Mouse (Mus musculus) testis, postnatal 10 days (tissue): ENCODE results near the gene Gadd45gip1.

Source experiments
- DNase-seq: peaks from one replicate; pipeline ENCODE4 v3.0.0; 2021; ENCODE audit warnings: low spot score

Gene Gadd45gip1

DNA sequence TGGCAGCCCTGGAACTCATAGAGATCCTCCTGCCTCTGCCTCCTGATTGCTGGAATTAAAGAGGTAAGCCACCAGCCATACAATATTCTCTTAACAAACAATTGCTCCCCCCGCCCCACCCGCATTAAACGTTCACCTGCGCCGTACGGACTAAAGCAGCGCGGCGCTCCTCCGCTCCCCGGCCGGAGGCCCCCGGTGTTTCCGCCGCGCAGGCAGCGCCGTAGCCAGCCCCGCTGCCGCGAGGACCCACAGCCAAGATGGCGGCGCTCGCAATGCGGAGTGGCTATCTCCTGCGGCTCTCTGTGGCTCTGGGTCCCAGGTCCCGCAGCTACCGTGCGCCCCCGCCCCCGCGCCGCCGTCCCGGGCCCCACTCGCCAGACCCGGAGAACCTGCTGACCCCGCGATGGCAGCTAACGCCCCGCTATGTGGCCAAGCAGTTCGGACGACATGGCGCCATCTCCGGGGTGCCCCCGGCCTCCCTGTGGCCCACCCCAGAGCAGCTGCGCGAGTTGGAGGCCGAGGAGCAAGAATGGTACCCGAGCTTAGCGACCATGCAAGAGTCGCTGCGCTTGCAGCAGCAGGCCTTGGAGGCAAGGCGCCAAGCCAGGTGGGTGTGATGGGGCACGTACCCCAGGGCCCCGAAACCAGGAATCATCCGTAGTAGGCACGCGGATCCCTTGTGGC is 854 bp downstream of the Gadd45gip1 start:
- DNase-seq: peak; percentile 88

DNA sequence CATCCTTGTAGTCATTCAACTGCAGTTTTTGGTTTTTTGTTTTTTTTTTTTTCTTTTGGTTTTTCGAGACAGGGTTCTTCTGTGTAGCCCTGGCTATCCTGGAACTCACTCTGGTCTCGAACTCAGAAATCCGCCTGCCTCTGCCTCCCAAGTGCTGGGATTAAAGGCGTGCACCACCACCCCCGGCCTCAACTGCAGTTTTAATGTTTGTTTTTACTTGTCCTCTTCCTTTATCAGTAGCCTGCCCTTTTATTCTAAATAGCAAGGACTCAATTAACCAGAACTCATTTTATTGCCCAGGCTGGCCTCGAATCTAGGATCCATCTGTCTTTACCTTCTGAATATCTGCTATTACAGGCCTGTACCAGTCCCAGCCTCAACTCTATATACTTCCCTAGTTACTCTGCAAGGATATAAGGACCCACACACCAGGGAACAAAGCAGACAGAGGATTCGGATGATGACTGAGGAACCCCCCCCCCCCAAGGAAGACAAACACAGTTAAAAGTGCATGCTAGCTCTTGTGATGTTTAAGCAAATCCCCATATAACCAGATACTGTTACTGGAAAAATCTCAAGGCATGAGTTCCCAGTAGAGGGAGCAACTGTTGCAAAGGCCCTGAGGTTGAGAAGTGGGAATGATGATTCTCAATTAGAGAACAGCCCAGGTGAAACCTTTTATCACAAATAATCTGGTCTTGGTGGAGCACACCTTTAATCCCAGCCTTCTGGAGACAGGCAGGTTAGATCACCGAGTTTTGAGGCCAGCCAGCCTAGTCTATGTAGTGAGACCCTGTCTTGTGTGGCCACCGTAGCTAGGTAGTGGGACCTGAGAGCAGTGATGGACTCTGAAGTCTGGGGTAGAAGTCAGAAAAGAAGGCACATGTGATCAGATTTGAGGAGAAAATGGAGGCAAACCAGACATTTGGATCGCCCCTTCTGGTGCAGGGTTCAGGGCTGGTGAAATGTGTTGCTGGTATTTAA is 1.7 kb downstream of the Gadd45gip1 start:
- no peak for DNase-seq

- DNase-seq: no peak
These were observed 2.9 kb downstream of the Gadd45gip1 start for GRCm38 (mm10) chr8:84834002-84834865.

- peak; percentile 73 for DNase-seq
These were observed 3.8 kb downstream of the Gadd45gip1 start for GRCm38 (mm10) chr8:84834866-84835855.

DNA sequence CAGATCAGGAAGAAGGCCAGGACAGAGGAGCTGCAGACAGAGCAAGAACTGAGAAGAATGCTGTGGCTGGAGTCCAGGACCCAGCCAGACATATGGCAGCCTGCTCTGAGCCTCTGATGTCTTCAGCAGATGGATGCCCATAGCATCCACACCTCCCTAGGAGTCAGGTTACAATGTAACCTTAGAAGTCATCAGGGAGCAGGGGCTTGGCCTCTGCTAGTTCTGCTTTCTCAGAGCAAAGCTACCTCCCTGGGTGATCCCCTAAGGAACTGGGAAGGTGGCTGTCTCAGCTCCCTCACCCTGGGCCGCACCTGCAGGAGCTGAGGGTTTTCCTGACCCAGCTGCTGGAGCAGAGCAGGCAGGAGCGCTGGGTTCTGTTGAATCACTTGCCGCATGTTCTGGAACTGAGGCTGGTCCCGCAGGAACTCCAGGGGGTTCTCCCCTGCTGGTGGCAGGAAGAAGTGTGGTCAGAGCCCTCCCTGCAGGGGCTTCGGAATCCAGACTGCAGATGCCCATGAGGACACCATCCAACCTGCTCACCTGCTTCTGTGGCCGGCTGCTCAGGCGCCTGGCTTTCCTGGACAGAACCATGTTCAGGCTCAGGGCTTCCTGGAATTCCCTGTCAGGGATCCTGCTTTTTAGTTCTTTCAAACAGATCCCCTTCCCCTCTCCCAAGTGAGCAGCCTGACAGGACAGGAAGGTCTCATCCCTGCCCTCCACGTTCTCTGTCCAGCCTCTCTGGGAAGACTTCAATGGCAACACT is 6.0 kb downstream of the Gadd45gip1 start:
- DNase-seq: no peak

DNA sequence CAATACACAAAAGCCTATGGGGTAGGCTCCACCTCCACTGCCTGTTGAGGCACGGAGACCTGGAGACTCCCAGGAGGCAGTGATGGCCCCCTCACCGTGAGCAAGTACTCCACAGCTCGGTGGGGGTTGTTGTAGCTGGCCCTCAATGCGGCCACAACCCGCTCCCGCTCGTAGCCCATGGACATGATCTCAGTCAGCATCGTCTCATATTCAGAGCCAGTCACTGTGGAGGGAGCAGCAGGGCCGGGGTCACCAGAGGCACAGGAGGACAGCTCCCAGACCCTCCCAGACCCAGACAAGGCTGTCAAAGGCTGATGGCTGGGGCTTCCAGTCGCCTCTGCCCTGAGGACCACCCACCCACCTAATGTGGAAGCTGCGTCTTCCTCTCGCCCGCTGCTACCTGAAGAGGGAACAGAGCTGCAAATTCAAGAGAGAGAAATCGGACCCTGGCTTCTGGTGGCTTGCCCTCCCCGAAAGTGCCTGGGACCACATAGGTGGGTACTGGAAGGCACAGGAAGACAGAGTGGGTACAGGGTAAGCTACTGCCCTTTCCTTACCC is 6.7 kb downstream of the Gadd45gip1 start:
- no peak for DNase-seq

- no peak for DNase-seq
These were observed 7.2 kb downstream of the Gadd45gip1 start for GRCm38 (mm10) chr8:84838513-84838912.

- DNase-seq: no peak
These were observed 8.1 kb downstream of the Gadd45gip1 start for GRCm38 (mm10) chr8:84839411-84839810.

DNA sequence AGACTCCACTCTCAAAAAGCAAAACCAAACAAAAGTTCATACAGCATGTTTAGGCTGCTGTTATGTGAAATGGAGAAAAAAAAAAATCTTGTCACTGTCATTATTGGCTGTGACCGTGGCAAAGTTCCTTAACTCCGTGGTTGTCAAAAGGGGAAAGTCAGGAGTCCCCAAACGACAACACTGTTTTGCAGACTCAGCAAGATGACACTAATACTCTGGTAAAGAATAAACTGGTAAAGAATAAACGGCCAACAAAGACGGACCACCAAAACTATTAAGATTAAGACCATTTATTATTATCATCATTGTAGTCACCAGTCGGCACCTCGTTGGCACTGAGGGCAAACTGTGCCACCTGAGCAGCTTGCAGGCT is 8.5 kb downstream of the Gadd45gip1 start:
- no peak for DNase-seq

DNA sequence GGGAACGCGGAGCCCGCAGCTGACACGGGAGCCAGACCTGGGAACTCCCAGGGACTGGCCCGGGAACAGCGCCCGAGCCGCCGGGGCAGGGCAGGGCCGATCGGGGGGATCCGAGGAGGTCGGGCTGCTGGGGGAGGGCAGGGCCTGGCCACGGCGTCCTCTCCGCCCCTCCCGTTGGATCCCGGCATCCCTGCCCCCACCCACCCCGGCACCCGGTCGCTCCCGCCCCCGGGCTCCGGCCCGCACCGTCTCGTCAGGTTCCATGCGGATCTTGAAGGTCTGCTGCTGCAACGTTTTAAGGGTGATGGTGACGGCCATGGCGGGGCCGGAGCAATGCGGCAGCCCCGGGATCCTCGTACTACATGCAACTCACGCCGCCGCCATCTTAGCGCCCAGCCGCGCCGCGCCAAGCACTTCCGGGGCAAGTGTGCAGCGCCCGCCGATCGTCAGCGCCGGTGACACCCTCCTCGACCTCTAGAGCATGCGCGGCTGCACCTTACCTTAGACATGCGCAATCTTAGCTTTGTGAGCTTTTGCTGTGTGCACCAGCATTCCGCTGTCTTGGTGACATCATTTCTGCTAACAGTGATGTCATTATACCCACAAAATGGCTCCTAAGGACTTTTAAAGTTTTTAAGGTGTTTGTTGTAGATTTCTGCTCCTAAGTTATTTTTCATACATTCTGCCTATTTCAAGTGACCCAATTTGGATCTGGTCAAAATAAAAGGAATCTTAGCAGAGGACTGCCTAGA is 9.1 kb downstream of the Gadd45gip1 start, which contains the start of gene Rad23a:
Rad23a (minus strand) TSS at position 418 of the 752 bp plus-strand sequence.
- DNase-seq: peak; percentile 91

DNA sequence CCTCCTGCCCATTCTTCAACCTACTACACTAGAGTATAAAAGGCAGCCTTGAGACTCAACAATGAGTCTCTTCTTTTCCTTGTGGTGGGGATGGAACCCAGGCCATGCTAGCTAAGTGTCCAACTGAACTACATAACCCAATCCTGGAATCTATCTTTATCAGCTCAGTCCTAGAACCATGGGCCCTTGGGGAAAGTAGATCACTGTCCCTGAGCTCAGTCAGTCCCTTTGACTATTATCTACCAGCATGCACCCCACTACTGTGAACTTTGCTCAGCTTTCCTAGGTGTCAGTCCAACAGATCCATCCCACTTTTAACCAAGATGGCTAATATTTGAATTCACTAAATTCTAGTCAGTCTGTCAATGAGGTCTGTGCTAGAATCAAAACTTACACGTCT is 10.2 kb downstream of the Gadd45gip1 start:
- DNase-seq: no peak

GRCm38 (mm10) chr8:84844397-84845070 is 13.2 kb downstream of the Gadd45gip1 start:
- no peak for DNase-seq

DNA sequence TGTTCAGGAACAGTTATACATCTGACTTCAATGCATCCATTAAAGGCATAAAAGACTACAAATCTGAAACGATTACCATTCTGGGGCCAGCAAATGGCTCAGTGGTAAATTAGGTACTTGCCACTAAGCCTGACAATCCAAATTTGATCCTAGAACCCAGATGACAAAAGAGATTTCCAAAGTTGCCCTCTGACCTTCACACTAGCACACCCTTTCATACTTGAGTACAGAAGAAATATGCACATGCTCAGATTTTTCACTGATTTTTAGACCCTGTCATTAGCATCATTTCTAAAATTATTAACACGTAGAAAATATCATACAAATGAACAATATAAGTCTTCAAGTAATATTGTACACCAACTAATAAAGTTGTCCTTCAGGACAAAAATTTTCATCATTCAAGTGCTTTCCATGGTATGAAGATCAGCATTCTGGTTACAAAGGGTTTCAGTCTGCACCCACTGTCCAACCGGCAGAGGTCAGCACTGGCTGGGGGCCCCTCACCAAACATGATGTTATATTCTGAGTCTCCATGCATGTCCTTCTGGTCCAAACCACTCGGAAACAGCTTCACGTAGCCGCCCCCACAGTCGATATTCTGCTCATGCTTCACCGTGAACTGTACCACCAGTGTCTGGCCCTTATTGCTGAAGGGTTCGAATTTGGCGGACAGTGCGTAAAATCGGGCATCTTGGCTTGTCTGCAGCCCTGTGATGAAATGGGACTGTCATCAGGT is 14.2 kb downstream of the Gadd45gip1 start:
- DNase-seq: peak; percentile 70

DNA sequence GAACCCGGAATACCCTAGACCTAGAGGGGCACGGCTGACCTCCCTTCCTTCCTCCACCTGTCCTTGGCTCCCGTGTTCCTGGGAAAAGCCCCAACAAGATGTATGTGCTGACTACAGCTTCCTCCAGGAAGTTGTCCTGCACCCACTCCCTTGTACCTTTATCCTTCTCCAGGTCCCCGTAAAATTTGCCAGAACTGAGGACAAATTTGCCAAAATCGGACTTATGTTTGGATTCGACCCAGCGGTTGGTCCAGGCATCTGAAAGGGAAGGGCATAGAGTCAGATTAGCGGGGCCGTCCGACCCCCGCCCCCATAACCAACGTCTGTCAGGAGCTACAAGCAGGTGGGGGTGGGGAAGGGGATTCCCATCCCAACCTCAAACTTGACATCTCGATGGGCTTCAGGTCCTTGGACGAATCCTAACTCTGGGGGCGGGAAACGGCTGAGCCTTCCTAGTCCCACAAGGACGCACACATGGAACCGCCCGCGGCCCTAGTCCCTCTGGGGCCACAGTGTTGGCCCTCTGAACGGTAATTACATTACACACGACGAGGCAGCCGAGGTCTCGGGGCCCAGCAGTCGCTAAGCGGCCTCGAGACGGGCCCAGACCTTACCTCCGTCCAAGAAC is 14.9 kb downstream of the Gadd45gip1 start:
- no peak for DNase-seq

DNA sequence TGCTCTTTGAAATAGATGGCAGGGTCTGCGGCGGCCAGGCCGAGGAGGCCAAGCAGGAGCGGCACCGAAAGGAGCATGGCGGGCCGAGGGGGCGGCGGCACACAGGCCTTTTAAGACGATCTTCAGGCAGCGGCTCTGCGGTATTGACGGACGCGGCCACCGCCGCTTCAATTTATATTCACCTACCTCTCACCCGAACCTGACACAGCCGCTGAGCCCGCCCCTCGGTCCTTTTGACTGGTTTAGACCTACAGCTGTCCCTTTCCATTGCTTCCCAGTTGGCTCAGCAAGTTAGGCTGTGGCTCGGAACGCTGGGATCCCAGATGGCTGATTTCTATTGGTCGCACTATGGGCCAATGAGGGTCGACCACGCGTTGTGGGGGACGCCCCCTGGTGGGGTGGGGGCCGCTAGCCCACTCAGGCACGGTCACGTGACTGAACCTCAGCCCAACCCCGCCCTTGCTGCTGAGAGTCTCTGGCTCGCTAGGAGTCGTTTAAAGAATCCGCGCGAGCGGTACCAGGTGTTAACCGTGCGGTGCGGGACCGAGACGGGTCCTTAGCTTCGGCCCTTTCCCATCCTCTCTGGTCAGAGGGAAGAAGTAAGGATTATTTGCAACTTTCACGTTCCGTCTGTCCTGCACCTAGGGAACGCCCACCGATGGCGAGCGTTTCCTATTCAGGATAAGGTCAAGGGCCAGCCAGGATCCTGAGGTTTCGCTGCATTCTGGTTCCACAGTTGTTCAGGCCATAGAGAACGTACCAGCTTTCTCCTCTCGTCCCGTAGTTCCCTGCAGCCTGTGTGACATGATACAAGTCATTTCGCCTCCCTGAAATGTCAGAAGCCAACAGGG is 15.6 kb downstream of the Gadd45gip1 start, which contains the start of gene Calr:
Calr (minus strand) TSS at position 213 of the 851 bp plus-strand sequence.
- DNase-seq: peak; percentile 98
